7 mouse cellular contexts compared by ENCODE assay signal in the genomic region with DNA sequence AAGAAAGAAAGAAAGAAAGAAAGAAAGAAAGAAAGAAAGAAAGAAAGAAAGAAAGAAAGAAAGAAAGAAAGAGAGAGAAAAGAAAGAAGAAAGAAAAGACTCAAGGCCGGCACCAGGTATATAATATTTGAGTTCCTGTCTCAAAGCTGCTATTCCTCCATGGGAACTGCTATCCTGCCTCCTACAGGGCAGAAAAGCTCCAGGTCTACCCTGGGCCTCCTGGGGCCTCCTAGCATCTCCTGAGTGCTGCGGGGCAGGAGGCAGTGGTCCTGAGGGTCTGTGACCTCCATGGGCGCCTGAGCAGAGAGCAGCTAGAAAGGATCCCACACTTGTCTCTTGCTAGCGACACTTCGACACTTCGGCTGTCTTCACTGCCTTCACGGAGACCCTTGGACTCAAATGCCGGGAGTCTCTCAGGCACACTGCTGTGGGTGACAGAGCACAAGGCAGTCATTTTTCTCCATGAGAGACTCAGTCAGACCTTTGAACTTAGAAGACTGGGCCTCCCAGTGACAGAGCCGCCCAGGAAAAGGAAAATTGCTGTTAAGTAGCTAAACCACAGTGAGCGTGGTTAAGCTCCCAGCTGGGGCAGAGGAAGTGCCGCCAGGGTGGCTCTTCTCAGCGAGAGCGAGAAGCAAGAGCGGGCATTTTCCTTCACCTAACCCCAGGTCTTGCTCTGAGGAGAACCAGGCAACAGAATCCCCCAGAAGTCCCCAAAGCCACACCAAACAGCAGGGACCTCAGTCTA. TPM values are rescaled to one million over a fixed set of nuclear protein-coding genes. Genes with fewer than 3 reads are reported as not detected.
A peak's percentile ranks its signal among the peaks of the same experiment; 100 is the strongest.
DNase-seq lines count a peak whose midpoint lies in the region; ATAC-seq and TF ChIP-seq lines count a peak whose summit lies in the region.

No protein-coding gene starts in this region.

- TF ChIP-seq EP300 in stomach, postnatal 0 days (optimal IDR thresholded peaks at IDR 0.05) = no peak

- H3K4me2 ChIP-seq in stomach, embryonic 14.5 days (replicated peaks; ENCODE audit: low read depth, low read length) = 0 out of 2 replicates have a peak overlapping the region, but pooled peaks have one; percentile 5
- no peak overlapping the region for H3K4me2 ChIP-seq in stomach, postnatal 0 days (replicated peaks; ENCODE audit: low read depth)
- no peak overlapping the region for H3K4me2 ChIP-seq in midbrain, embryonic 14.5 days (ENCODE audit: low read length)

- ATAC-seq in stomach, embryonic 14.5 days (ENCODE audit: insufficient number of reproducible peaks, insufficient read depth, low FRiP score, low read depth) = no peak
- ATAC-seq in stomach, postnatal 0 days (ENCODE audit: low FRiP score, low TSS enrichment) = no peak
- ATAC-seq in inflammation-experienced regulatory T-cells, adult 6 months = peak; percentile 85
- no peak for ATAC-seq in midbrain, embryonic 14.5 days (ENCODE audit: low FRiP score, low TSS enrichment)
- ATAC-seq in cerebellum, adult (ENCODE audit: insufficient number of reproducible peaks, low FRiP score, low TSS enrichment) = no peak

- no peaks in the 10 kb centered on the region for H3K36me3 ChIP-seq in stomach, embryonic 14.5 days (ENCODE audit: control insufficient read depth, insufficient read depth, low read length)
- no peaks in the 10 kb centered on the region for H3K36me3 ChIP-seq in stomach, postnatal 0 days (ENCODE audit: control insufficient read depth, insufficient read depth, low read length)
- H3K36me3 ChIP-seq in midbrain, embryonic 14.5 days (ENCODE audit: control insufficient read depth, insufficient read depth, low read length) = 0 out of 2 replicates have a peak, but pooled peaks cover 3% of the 10 kb centered on the region

- no peaks in the 10 kb centered on the region for H3K27me3 ChIP-seq in stomach, embryonic 14.5 days (ENCODE audit: control insufficient read depth, insufficient read depth, low read length)
- no peaks in the 10 kb centered on the region for H3K27me3 ChIP-seq in stomach, postnatal 0 days (ENCODE audit: control insufficient read depth, insufficient read depth, low read length)
- H3K27me3 ChIP-seq in midbrain, embryonic 14.5 days (ENCODE audit: control insufficient read depth, insufficient read depth, low read length) = no peaks in the 10 kb centered on the region

- 43% methylated on average over 14 of the region's 14 CpGs for WGBS in stomach, embryonic 14.5 days
- WGBS in stomach, postnatal 0 days = 58% methylated on average over 14 of the region's 14 CpGs
- 57% methylated on average over 14 of the region's 14 CpGs for WGBS in midbrain, embryonic 14.5 days

- peak overlapping the region; percentile 52; the same call in 1 of the 2 replicates for H3K27ac ChIP-seq in stomach, embryonic 14.5 days (ENCODE audit: low read length)
- H3K27ac ChIP-seq in stomach, postnatal 0 days (replicated peaks) = no peak overlapping the region
- peak overlapping the region; percentile 15; the same call in 1 of the 2 replicates for H3K27ac ChIP-seq in midbrain, embryonic 14.5 days (replicated peaks; ENCODE audit: low read depth, low read length)

- no peak; the same call in 1 of the 2 replicates for TF ChIP-seq CTCF in stomach, postnatal 0 days (IDR thresholded peaks at IDR 0.05; ENCODE audit: low read depth)

- H3K4me3 ChIP-seq in stomach, embryonic 14.5 days (ENCODE audit: low read depth, low read length) = no peak overlapping the region
- H3K4me3 ChIP-seq in stomach, postnatal 0 days (ENCODE audit: low read depth, low read length) = no peak overlapping the region
- no peak overlapping the region for H3K4me3 ChIP-seq in midbrain, embryonic 14.5 days (replicated peaks; ENCODE audit: low read depth, low read length)

- H3K9me3 ChIP-seq in stomach, embryonic 14.5 days (ENCODE audit: control insufficient read depth, low read depth, low read length) = no peaks in the 10 kb centered on the region
- no peaks in the 10 kb centered on the region for H3K9me3 ChIP-seq in stomach, postnatal 0 days (ENCODE audit: control insufficient read depth, low read length)
- no peaks in the 10 kb centered on the region for H3K9me3 ChIP-seq in midbrain, embryonic 14.5 days (ENCODE audit: control insufficient read depth, low read length)

- no peak overlapping the region for H3K9ac ChIP-seq in stomach, embryonic 14.5 days (replicated peaks; ENCODE audit: low read depth, low read length)
- H3K9ac ChIP-seq in stomach, postnatal 0 days (ENCODE audit: low read length) = no peak overlapping the region
- H3K9ac ChIP-seq in midbrain, embryonic 14.5 days (replicated peaks; ENCODE audit: low read length) = no peak overlapping the region

- DNase-seq in stomach, postnatal 0 days (ENCODE audit: low spot score) = no peak
- no peak for DNase-seq in midbrain, embryonic 14.5 days
- no peak for DNase-seq in left cerebral cortex, adult 18-20 months (ENCODE audit: low spot score in 2 of 2)
- no peak for DNase-seq in frontal cortex, adult 2 months (ENCODE audit: extremely low spot score in 1 of 2, low spot score in 1 of 2)

- peaks cover 20% of the 10 kb centered on the region for H3K4me1 ChIP-seq in stomach, embryonic 14.5 days (ENCODE audit: control insufficient read depth, insufficient read depth, low read length)
- H3K4me1 ChIP-seq in stomach, postnatal 0 days (replicated peaks; ENCODE audit: control insufficient read depth, insufficient read depth) = no peaks in the 10 kb centered on the region
- H3K4me1 ChIP-seq in midbrain, embryonic 14.5 days (ENCODE audit: control insufficient read depth, insufficient read depth, low read length) = peaks cover 57% of the 10 kb centered on the region

RNA-seq across cellular contexts. Expression of a gene that starts 35.7 kb away (rescaled TPM):
- polyA plus RNA-seq in stomach, embryonic 14.5 days (2014; fragmentation: Nextera tagmentation; extraction: Ambion mirVana) = not detected in 2 replicates
- polyA plus RNA-seq in stomach, postnatal 0 days (2015; fragmentation: Nextera tagmentation; extraction: Ambion mirVana) = not detected in 2 replicates
- polyA plus RNA-seq in inflammation-experienced regulatory T-cells, adult 6 months (2017; shearing (Covaris generic)) = not detected
- 0.12 and 0.49 TPM in 2 replicates for polyA plus RNA-seq in midbrain, embryonic 14.5 days (2014; fragmentation: Nextera tagmentation; extraction: Ambion mirVana)
- 10 to 100 TPM; 33.8 to 35.7 TPM for total RNA-seq in left cerebral cortex, adult 18-20 months (2021)
- polyA plus RNA-seq in frontal cortex, adult 2 months (2012; rRNA removed) = 55.1 and 55.6 TPM in 2 replicates

RNA-seq across cellular contexts. Expression of a gene that starts 43.7 kb away (rescaled TPM):
- 18.3 and 20.1 TPM in 2 replicates for polyA plus RNA-seq in stomach, embryonic 14.5 days (2014; fragmentation: Nextera tagmentation; extraction: Ambion mirVana)
- polyA plus RNA-seq in stomach, postnatal 0 days (2015; fragmentation: Nextera tagmentation; extraction: Ambion mirVana) = 17.7 and 18.1 TPM in 2 replicates
- polyA plus RNA-seq in inflammation-experienced regulatory T-cells, adult 6 months (2017; shearing (Covaris generic)) = 10 to 100 TPM; 14.2 to 21.0 (median 15.1) TPM
- polyA plus RNA-seq in midbrain, embryonic 14.5 days (2014; fragmentation: Nextera tagmentation; extraction: Ambion mirVana) = 17.4 and 21.2 TPM in 2 replicates
- total RNA-seq in left cerebral cortex, adult 18-20 months (2021) = 10 to 100 TPM; 24.3 to 30.5 TPM
- polyA plus RNA-seq in frontal cortex, adult 2 months (2012; rRNA removed) = 36.2 and 36.9 TPM in 2 replicates

RNA-seq across cellular contexts. Expression of a gene that starts 44.1 kb away (rescaled TPM):
- 10.5 and 13.2 TPM in 2 replicates for polyA plus RNA-seq in stomach, embryonic 14.5 days (2014; fragmentation: Nextera tagmentation; extraction: Ambion mirVana)
- polyA plus RNA-seq in stomach, postnatal 0 days (2015; fragmentation: Nextera tagmentation; extraction: Ambion mirVana) = 6.3 and 8.2 TPM in 2 replicates
- polyA plus RNA-seq in inflammation-experienced regulatory T-cells, adult 6 months (2017; shearing (Covaris generic)) = 10 to 100 TPM in 1 of 3 experiments, 1 to 10 TPM in 2; 9.2 to 10.6 (median 9.8) TPM
- polyA plus RNA-seq in midbrain, embryonic 14.5 days (2014; fragmentation: Nextera tagmentation; extraction: Ambion mirVana) = 10.9 and 14.9 TPM in 2 replicates
- 10 to 100 TPM; 14.9 to 16.2 TPM for total RNA-seq in left cerebral cortex, adult 18-20 months (2021)
- 10.2 and 10.4 TPM in 2 replicates for polyA plus RNA-seq in frontal cortex, adult 2 months (2012; rRNA removed)

RNA-seq across cellular contexts. Expression of a gene that starts 45.5 kb away (rescaled TPM):
- polyA plus RNA-seq in stomach, embryonic 14.5 days (2014; fragmentation: Nextera tagmentation; extraction: Ambion mirVana) = 11.5 and 13.3 TPM in 2 replicates
- polyA plus RNA-seq in stomach, postnatal 0 days (2015; fragmentation: Nextera tagmentation; extraction: Ambion mirVana) = 6.7 and 7.3 TPM in 2 replicates
- polyA plus RNA-seq in inflammation-experienced regulatory T-cells, adult 6 months (2017; shearing (Covaris generic)) = 10 to 100 TPM; 20.6 to 26.2 (median 23.7) TPM
- polyA plus RNA-seq in midbrain, embryonic 14.5 days (2014; fragmentation: Nextera tagmentation; extraction: Ambion mirVana) = 15.0 and 15.9 TPM in 2 replicates
- 10 to 100 TPM; 13.1 to 18.1 TPM for total RNA-seq in left cerebral cortex, adult 18-20 months (2021)
- polyA plus RNA-seq in frontal cortex, adult 2 months (2012; rRNA removed) = 33.1 and 34.4 TPM in 2 replicates

Comparison
In these comparisons a context has a peak if more than half of its experiments do, and no peak if none do; other contexts are left out.
1. RNA of a gene that starts 35.7 kb away (polyA plus RNA-seq): 55.1 to 55.6 TPM in frontal cortex, adult 2 months; 0.12 to 0.49 TPM in midbrain, embryonic 14.5 days, not detected in stomach, embryonic 14.5 days, not detected in stomach, postnatal 0 days and not detected in inflammation-experienced regulatory T-cells, adult 6 months; every median in the first group is over 10 times any median in the second.